Mouse (Mus musculus) heart, adult 2 months (tissue): Measurements from ENCODE around the gene Wdr31.

Experiments used
- EP300 ChIP-seq: fragments of 200-500 bp; IDR thresholded peaks from 2 replicates; pipeline ENCODE4 v1.6.1; 2011; ENCODE audit warnings: low read depth, low read length, control low read depth; ENCODE audit not compliant: insufficient read depth
- POLR2A ChIP-seq: fragments of 200-500 bp; IDR thresholded peaks from 2 replicates; pipeline ENCODE4 v1.6.1; 2011; ENCODE audit warnings: mild to moderate bottlenecking, low read depth, low read length, control low read depth; ENCODE audit not compliant: insufficient read depth

DNA sequence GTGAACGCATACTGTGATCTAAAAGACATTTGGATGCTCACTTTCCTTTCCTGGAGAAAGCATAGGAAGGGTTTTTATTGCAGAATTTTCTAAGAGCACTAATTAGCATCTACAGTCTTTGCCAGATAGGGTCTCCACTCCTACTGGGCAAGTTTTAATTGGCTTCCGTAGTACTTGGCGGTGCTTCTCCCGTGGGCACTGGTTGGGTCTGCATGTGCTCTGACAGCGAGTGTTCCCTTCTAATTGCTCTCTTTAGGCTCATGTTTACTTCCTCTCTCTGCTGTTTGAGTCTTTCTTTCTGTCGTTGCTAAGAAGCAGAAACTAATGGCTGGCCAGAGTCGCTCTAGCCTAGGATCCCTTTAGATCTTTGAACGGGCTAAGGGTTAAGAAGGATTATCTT is 52.2 kb downstream of the Wdr31 start:
- no peak for TF ChIP-seq POLR2A
- no peak for TF ChIP-seq EP300
